Mouse (Mus musculus) monocyte, adult 2 months (primary cell): ENCODE measurements around the gene Epb41l2.

ENCODE experiments used
- DNase-seq, 2 experiments: peaks; one replicate each; pipeline ENCODE4 v3.0.0; 2022; ENCODE audit warnings: low spot score in 2 of 2, low read depth in 1 of 2

Epb41l2 gene

DNA sequence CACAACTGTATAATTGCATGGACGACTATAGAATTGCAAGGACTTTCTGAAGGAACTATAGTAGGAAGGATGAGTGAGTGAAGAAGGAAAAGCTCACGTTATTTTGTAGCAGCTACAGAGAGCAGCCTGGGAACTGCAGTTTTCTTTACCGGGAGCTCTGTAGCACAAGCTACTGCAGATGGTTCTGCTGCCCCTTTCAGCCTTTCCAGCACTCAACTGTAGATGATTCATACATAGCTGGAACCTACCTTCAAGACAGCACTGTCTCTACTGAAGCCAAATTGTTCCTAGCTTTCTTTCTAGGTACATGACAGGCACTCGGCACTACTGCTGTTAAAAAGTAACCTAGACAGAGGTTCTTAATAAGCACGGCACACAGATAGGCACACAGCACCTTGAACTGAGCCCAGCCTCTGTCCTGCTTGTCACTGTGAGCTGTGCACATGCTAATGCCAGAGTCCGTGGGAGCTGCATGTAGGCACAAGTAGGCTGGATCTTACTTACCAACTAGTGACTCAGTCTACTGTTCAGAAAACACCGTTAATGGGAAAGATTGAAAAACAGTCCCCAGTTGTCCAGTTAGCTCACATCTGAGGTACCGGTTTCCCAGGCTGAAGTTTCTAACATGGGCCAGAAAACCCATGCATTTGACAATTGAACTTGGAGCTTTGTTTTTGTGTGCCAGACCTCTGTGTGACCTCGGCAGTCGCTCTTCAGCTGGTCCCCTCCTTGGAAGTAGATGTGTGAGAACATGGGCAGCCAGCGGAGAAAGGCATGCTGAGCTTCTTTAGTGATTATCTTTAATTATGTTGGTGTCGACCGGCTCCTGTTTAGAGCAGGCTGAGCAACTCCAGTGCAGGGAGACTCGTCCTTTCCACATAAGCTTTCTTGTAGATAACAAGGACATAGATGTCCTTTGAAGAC lies 38.4 kb downstream of the Epb41l2 start:
- no peak for DNase-seq

DNA sequence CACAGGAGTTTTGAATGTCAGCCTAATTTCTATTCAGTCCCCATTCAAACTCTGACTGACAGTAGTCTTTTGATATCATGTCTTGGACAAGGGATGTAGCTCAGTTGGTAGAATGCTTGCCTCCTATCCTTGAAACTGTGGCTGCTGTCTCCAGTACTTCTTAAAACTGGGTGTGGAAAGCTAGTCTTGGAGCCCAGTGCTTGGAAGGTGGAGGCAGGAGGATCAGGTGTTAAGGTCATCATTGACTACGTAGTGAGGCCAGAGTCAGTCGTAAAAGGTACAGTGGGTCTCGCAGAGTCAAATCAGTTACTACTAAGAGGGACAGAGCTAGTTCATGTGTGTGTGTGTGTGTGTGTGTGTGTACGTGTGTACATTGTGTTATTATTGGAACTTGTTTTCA lies 39.4 kb downstream of the Epb41l2 start:
- no peak for DNase-seq

- DNase-seq: no peak
These were observed 40.5 kb downstream of the Epb41l2 start for GRCm38 (mm10) chr10:25400076-25400475.

GRCm38 (mm10) chr10:25400646-25401045 lies 41.0 kb downstream of the Epb41l2 start:
- no peak for DNase-seq

- no peak for DNase-seq
These were observed 41.8 kb downstream of the Epb41l2 start for GRCm38 (mm10) chr10:25401356-25401755.

DNA sequence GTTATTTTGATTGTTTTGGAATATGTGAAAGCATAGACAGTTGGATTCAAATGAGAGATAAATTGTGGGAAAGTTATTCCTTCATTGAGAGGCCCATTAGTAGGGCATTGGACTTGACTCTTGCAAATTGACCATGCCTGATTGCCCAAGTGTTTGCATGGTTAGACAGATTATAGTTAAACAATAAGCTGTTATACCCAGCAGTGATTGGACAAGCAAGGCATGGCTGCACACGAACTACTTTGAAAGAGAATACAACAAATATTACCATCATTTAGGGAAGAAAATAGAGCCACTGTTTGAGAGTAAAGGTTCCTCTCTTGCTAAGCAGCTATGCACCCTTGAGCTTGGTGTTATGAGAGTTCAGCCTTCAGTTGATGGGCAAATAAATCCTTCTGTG lies 43.3 kb downstream of the Epb41l2 start:
- DNase-seq: no peak

GRCm38 (mm10) chr10:25403813-25404701 lies 44.5 kb downstream of the Epb41l2 start:
- no peak for DNase-seq

DNA sequence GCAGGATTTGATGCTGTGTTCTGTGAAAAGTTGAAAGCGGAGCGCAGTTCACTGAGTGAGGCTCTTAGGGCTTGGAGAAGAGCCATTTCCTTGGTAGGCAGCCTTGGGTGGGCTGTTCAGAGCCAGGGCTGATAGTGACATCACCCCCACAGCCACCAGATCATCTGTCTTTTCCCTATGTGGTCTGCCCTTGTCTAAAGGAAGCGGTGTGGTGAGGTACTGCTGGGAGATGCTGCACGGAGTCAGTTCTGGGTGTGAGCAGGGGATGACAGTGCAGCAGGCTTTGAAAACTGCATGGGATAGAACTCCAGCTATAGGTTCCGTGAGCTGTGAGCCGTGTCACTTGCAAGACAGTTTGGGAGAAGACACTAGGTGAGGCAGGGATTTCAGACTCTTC lies 45.1 kb downstream of the Epb41l2 start:
- DNase-seq: no peak

- no peak for DNase-seq
These were observed 46.0 kb downstream of the Epb41l2 start for GRCm38 (mm10) chr10:25405551-25405950.

GRCm38 (mm10) chr10:25406695-25407094 lies 47.1 kb downstream of the Epb41l2 start:
- DNase-seq: no peak

- no peak for DNase-seq
These were observed 48.6 kb downstream of the Epb41l2 start for GRCm38 (mm10) chr10:25408136-25408650.

- no peak for DNase-seq
These were observed 52.3 kb downstream of the Epb41l2 start for GRCm38 (mm10) chr10:25411836-25412373.

DNA sequence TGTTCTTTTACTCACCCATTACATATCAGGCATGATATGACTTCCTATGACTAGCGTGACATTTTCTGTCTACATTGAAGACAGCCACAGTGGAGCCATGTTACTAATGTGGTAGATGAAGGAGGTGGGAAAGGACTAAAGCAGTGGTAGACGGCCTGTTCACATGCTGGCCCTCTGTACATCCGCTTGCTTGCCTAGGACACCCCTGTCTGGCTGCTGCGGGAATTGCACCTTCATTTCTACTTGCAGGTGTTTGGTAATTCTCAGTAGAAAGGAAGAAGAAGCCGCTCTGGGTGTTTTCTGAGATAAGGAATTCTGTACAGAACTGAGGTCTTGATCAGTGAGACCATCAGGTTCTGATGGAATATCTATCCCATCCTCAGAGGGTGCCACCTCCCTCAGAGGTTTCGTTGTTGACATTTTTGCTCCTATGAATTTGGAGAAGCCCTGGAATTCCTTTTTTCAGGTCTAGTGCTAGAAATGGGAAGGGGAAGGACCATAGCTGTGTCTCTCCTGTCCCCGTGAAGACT lies 55.7 kb downstream of the Epb41l2 start:
- no peak for DNase-seq

- DNase-seq: no peak
These were observed 57.1 kb downstream of the Epb41l2 start for GRCm38 (mm10) chr10:25416696-25417095.

GRCm38 (mm10) chr10:25426058-25426457 lies 66.5 kb downstream of the Epb41l2 start:
- DNase-seq: no peak

DNA sequence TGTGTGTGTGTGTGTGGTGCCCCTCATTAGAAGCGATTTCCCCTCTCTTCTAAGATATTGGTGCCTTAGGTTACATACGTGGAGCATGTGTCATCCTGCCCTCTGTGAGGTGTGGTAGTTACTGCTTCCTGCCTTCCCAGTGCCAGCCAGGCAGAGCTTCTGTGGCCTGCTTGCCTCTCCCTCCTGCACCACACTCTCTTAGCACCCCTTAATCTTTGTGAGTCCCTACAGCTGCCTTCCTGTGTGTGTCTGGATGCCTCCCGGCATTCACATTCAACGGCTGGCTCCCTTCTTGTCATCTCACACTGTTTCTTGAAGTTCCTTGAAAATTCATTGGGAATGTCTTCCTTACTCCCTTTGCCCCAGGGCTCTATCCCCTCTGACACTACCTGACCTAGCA lies 67.2 kb downstream of the Epb41l2 start:
- DNase-seq: no peak

DNA sequence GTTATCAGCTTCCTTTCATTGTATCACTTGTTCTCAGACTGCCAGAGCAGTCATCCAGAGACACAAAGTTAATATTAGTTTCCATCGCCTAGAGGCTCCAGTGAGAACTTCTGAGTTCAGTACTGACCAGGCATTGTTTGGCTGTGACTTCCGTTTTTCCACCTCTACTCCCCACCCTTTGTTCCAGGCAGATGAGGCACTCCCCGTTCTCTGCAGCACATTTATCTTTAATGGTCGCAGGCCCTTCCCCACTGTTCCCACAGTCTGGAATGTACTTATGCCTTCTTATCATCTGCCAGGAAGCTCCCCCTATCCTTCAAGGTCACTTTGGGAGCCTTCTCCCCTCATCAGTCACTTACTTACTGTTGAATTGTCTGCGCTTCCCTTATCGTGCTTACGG lies 67.9 kb downstream of the Epb41l2 start:
- no peak for DNase-seq

GRCm38 (mm10) chr10:25428658-25429057 lies 69.1 kb downstream of the Epb41l2 start:
- no peak for DNase-seq

- DNase-seq: no peak
These were observed 69.7 kb downstream of the Epb41l2 start for GRCm38 (mm10) chr10:25429346-25429745.

- no peak for DNase-seq
These were observed 71.3 kb downstream of the Epb41l2 start for GRCm38 (mm10) chr10:25430862-25431261.

DNA sequence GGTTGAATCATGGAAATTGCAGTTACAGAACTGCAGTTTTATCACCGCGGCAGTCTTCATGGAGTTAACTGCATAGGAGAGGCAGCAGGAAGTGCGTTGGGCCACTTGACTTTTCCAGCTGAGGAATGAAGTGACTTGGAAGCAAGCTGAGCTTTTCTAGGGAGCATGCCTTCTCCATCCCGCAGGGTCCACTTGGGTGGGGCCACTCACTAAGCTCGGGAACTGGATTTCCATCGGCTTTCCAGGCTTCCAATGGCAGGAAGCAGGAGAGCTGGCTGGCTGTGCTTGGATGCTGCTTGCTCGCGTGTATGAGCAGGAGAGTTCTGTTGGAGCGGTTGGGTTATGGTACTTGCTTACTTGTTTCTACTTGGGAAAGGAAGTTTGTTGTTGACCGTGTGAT lies 72.8 kb downstream of the Epb41l2 start:
- DNase-seq: no peak
